Mouse (Mus musculus): Measurements from ENCODE around the gene Hsd3b1.

GRCm38 (mm10) chr3:98888206-98888605 lies 28.6 kb upstream of the Hsd3b1 start:
- TF ChIP-seq GATA1 (IDR thresholded peaks at IDR 0.05; ENCODE audit: borderline replicate concordance, low read length) (no peak), FLI1 (IDR thresholded peaks at IDR 0.05; ENCODE audit: low read length) (no peak)

Data from megakaryocyte, embryonic 14.5 days (primary cell).